In the genomic region with DNA sequence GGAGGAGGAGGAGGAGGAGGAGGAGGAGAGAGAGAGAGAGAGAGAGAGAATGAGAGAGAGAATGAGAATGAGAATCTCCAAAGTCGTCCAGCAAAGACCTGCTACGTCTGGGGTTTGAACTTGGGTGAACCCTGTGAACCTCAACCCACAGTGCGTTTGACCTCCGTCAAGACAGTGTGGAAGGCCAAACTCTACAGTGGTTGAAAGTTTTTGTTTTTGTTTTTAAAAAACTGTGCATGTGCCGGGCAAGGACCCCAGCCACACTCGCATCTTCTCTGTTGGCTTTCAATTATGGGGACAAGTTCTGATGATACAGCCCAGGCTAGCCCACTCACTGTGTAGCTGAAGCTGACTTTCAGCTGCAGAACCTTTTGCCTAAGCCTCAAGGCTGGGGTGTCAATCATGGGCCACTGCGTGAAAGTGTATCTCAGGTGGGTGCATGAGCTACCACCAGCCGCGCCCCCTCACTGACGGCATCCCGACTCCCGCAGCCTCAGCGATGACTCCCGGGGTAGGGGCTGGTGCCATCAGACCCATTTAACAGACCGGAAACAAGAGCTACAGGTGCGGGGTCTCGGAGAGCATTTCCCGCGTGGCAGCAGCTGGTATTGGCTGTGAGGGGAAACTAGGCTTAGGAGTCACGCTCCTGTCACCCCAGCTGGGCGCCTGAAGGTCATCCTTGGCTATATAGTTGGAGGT, we compare ENCODE assay signal across 7 mouse cellular contexts. TPM values are rescaled to one million over a fixed set of nuclear protein-coding genes. Genes with fewer than 3 reads are reported as not detected.
DNase-seq lines count a peak whose midpoint lies in the region; ATAC-seq and TF ChIP-seq lines count a peak whose summit lies in the region.

No protein-coding gene starts in this region.

- H3K36me3 ChIP-seq in forebrain, embryonic 12.5 days (replicated peaks), result no peaks in the 10 kb centered on the region
- no peaks in the 10 kb centered on the region for H3K36me3 ChIP-seq in intestine, postnatal 0 days (ENCODE audit: control insufficient read depth, insufficient read depth)
- no peaks in the 10 kb centered on the region for H3K36me3 ChIP-seq in midbrain, embryonic 10.5 days

- H3K27ac ChIP-seq in forebrain, embryonic 12.5 days, result no peak overlapping the region
- H3K27ac ChIP-seq in intestine, postnatal 0 days (ENCODE audit: low read depth, low read length), result no peak overlapping the region
- H3K27ac ChIP-seq in midbrain, embryonic 10.5 days (replicated peaks), result no peak overlapping the region

- no peak overlapping the region for H3K9ac ChIP-seq in forebrain, embryonic 12.5 days
- H3K9ac ChIP-seq in intestine, postnatal 0 days (ENCODE audit: low read depth, low read length), result no peak overlapping the region

- no peak; the same call in 1 of the 2 replicates for ATAC-seq in forebrain, embryonic 12.5 days (ENCODE audit: low FRiP score)
- no peak for ATAC-seq in intestine, postnatal 0 days

- WGBS in forebrain, embryonic 12.5 days, result 68% methylated on average over 21 of the region's 21 CpGs
- WGBS in intestine, postnatal 0 days, result 61% methylated on average over 21 of the region's 21 CpGs
- WGBS in midbrain, embryonic 10.5 days, result 68% methylated on average over 21 of the region's 21 CpGs

- H3K4me2 ChIP-seq in forebrain, embryonic 12.5 days, result peak overlapping the region; percentile 47
- peak overlapping the region; percentile 39; the same call in 1 of the 2 replicates for H3K4me2 ChIP-seq in intestine, postnatal 0 days (replicated peaks; ENCODE audit: low read depth)

- no peaks in the 10 kb centered on the region for H3K9me3 ChIP-seq in forebrain, embryonic 12.5 days
- no peaks in the 10 kb centered on the region for H3K9me3 ChIP-seq in intestine, postnatal 0 days (ENCODE audit: control insufficient read depth)
- H3K9me3 ChIP-seq in midbrain, embryonic 10.5 days (replicated peaks), result no peaks in the 10 kb centered on the region

- H3K27me3 ChIP-seq in forebrain, embryonic 12.5 days, result peaks cover 41% of the 10 kb centered on the region
- H3K27me3 ChIP-seq in intestine, postnatal 0 days (replicated peaks; ENCODE audit: control insufficient read depth, insufficient read depth, low read length), result 0 out of 2 replicates have a peak, but pooled peaks cover 5% of the 10 kb centered on the region
- H3K27me3 ChIP-seq in midbrain, embryonic 10.5 days (ENCODE audit: low read depth, poor library complexity, severe bottlenecking), result peaks cover 82% of the 10 kb centered on the region

- no peak for TF ChIP-seq CTCF in intestine, postnatal 0 days (IDR thresholded peaks at IDR 0.05; ENCODE audit: low read depth)

- H3K4me3 ChIP-seq in forebrain, embryonic 12.5 days (replicated peaks), result no peak overlapping the region
- no peak overlapping the region for H3K4me3 ChIP-seq in intestine, postnatal 0 days (ENCODE audit: low read depth, low read length)
- peak overlapping the region; percentile 40; the same call in 1 of the 2 replicates for H3K4me3 ChIP-seq in midbrain, embryonic 10.5 days

- H3K4me1 ChIP-seq in forebrain, embryonic 12.5 days, result peaks cover 23% of the 10 kb centered on the region
- 0 out of 2 replicates have a peak, but pooled peaks cover 4% of the 10 kb centered on the region for H3K4me1 ChIP-seq in intestine, postnatal 0 days (replicated peaks; ENCODE audit: control insufficient read depth, insufficient read depth, low read length)
- H3K4me1 ChIP-seq in midbrain, embryonic 10.5 days, result peaks cover 40% of the 10 kb centered on the region

- peak; percentile 19 for DNase-seq in ovary, adult 18-20 months (ENCODE audit: low spot score)
- no peak for DNase-seq in ovary, postnatal 10 days (ENCODE audit: low spot score)
- peak; percentile 12 for DNase-seq in midbrain, embryonic 10.5 days (ENCODE audit: low spot score)
- DNase-seq in right cerebral cortex, postnatal 4 days, result no peak
- no peak for DNase-seq in T-cell, adult 2 months (ENCODE audit: low spot score)

RNA-seq across cellular contexts. Expression of a gene that starts 23.1 kb away (rescaled TPM):
- 15.3 and 16.3 TPM in 2 replicates for polyA plus RNA-seq in forebrain, embryonic 12.5 days (2016; fragmentation: Nextera tagmentation; extraction: Ambion mirVana)
- 29.2 and 35.1 TPM in 2 replicates for polyA plus RNA-seq in intestine, postnatal 0 days (2015; fragmentation: Nextera tagmentation; extraction: Ambion mirVana)
- polyA plus RNA-seq in midbrain, embryonic 10.5 days (2016; fragmentation: Nextera tagmentation; extraction: Ambion mirVana), result 8.7 and 11.7 TPM in 2 replicates

RNA-seq across cellular contexts. Expression of a gene that starts 39.5 kb away (rescaled TPM):
- polyA plus RNA-seq in forebrain, embryonic 12.5 days (2016; fragmentation: Nextera tagmentation; extraction: Ambion mirVana), result 1.8 and 2.6 TPM in 2 replicates
- polyA plus RNA-seq in intestine, postnatal 0 days (2015; fragmentation: Nextera tagmentation; extraction: Ambion mirVana), result 1,233 and 1,333 TPM in 2 replicates
- 1.7 and 2.3 TPM in 2 replicates for polyA plus RNA-seq in midbrain, embryonic 10.5 days (2016; fragmentation: Nextera tagmentation; extraction: Ambion mirVana)

RNA-seq across cellular contexts. Expression of a gene that starts 43.5 kb away (rescaled TPM):
- 1.4 and 2.1 TPM in 2 replicates for polyA plus RNA-seq in forebrain, embryonic 12.5 days (2016; fragmentation: Nextera tagmentation; extraction: Ambion mirVana)
- 0.31 TPM in 1 of 2 replicates, not detected in the other for polyA plus RNA-seq in intestine, postnatal 0 days (2015; fragmentation: Nextera tagmentation; extraction: Ambion mirVana)
- polyA plus RNA-seq in midbrain, embryonic 10.5 days (2016; fragmentation: Nextera tagmentation; extraction: Ambion mirVana), result 1.7 and 2.9 TPM in 2 replicates

RNA-seq across cellular contexts. Expression of a gene that starts 48.1 kb away (rescaled TPM):
- polyA plus RNA-seq in forebrain, embryonic 12.5 days (2016; fragmentation: Nextera tagmentation; extraction: Ambion mirVana), result 4.2 and 4.6 TPM in 2 replicates
- 0.76 and 1.1 TPM in 2 replicates for polyA plus RNA-seq in intestine, postnatal 0 days (2015; fragmentation: Nextera tagmentation; extraction: Ambion mirVana)
- 2.9 and 3.4 TPM in 2 replicates for polyA plus RNA-seq in midbrain, embryonic 10.5 days (2016; fragmentation: Nextera tagmentation; extraction: Ambion mirVana)

RNA-seq across cellular contexts. Expression of a gene that starts 48.1 kb away (rescaled TPM):
- 68.1 and 68.5 TPM in 2 replicates for polyA plus RNA-seq in forebrain, embryonic 12.5 days (2016; fragmentation: Nextera tagmentation; extraction: Ambion mirVana)
- 54.0 and 59.4 TPM in 2 replicates for polyA plus RNA-seq in intestine, postnatal 0 days (2015; fragmentation: Nextera tagmentation; extraction: Ambion mirVana)
- polyA plus RNA-seq in midbrain, embryonic 10.5 days (2016; fragmentation: Nextera tagmentation; extraction: Ambion mirVana), result 93.4 and 98.7 TPM in 2 replicates

Comparison
In these comparisons a context has a peak if more than half of its experiments do, and no peak if none do; other contexts are left out.
1. DNase-seq: peak in ovary, adult 18-20 months (single experiment) and midbrain, embryonic 10.5 days (single experiment); none in ovary, postnatal 10 days (single experiment), right cerebral cortex, postnatal 4 days (single experiment) and T-cell, adult 2 months (single experiment).
2. RNA of a gene that starts 39.5 kb away (polyA plus RNA-seq): 1,233 to 1,333 TPM in intestine, postnatal 0 days; 1.8 to 2.6 TPM in forebrain, embryonic 12.5 days and 1.7 to 2.3 TPM in midbrain, embryonic 10.5 days; every median in the first group is over 100 times any median in the second.